Mouse (Mus musculus) hindbrain, postnatal 0 days (tissue): Measurements from ENCODE around the gene Zeb2. TPM values are rescaled to one million over a fixed set of nuclear protein-coding genes. Genes with fewer than 3 reads are reported as not detected.
"Not testable (repeated sequence)": the region's sequence is repeated elsewhere in the genome, so short reads cannot be mapped to it uniquely, and the experiment has no call there.

Experiments
- ATAC-seq: fragments of 200-750 bp; cut with Nextera tagmentation; 2 replicates; pipeline ENCODE4 v1.8.0; 2017; ENCODE audit warnings: mild to moderate bottlenecking, moderate TSS enrichment, moderate library complexity
- DNase-seq: peaks from one replicate; pipeline ENCODE4 v3.0.0-alpha.2; 2015; ENCODE audit warnings: low spot score
- H3K27ac ChIP-seq: fragments of 300-500 bp; sonication (generic); 2 replicates; pipeline ENCODE4 v1.5.1; 2014; ENCODE audit warnings: mild to moderate bottlenecking
- H3K27me3 ChIP-seq: fragments of 300-500 bp; sonication (generic); 2 replicates; pipeline ENCODE4 v1.6.1; 2014; ENCODE audit warnings: low read length, mixed read lengths; ENCODE audit not compliant: insufficient read depth
- H3K36me3 ChIP-seq: fragments of 300-500 bp; sonication (generic); 2 replicates; pipeline ENCODE4 v1.6.1; 2014; ENCODE audit warnings: low read length, mixed read lengths; ENCODE audit not compliant: insufficient read depth
- H3K4me1 ChIP-seq: fragments of 300-500 bp; sonication (generic); 2 replicates; pipeline ENCODE4 v1.6.1; 2014; ENCODE audit warnings: antibody characterized with exemption, low read length, mixed read lengths; ENCODE audit not compliant: insufficient read depth
- H3K4me2 ChIP-seq: fragments of 300-500 bp; sonication (generic); 2 replicates; pipeline ENCODE4 v1.6.1; 2014; ENCODE audit warnings: low read depth, mild to moderate bottlenecking, low read length, moderate library complexity, mixed read lengths
- H3K4me3 ChIP-seq: fragments of 300-500 bp; sonication (generic); 2 replicates; pipeline ENCODE4 v1.5.1; 2014; ENCODE audit warnings: low read length
- H3K9ac ChIP-seq: fragments of 300-500 bp; sonication (generic); replicated peaks from 2 replicates; pipeline ENCODE4 v1.6.1; 2014; ENCODE audit warnings: mild to moderate bottlenecking, low read length, moderate library complexity, mixed read lengths
- H3K9me3 ChIP-seq: fragments of 300-500 bp; sonication (generic); 2 replicates; pipeline ENCODE4 v1.6.1; 2016; ENCODE audit warnings: low read length, mixed read lengths
- CTCF ChIP-seq: IDR thresholded peaks from 2 replicates; pipeline ENCODE4 v1.5.1; 2016; ENCODE audit warnings: antibody characterized with exemption, control low read depth, low read depth
- WGBS: fragments of 180-500 bp; shearing (Covaris S2); extraction: QIAGEN DNeasy Blood & Tissue Kit; methylation state at CpG from one replicate; pipeline ENCODE4 v1.1.7; 2014; 5-methylcytosine and 5-hydroxymethylcytosine counted together
- polyA plus RNA-seq: library from polyadenylated mRNA; unstranded; fragments of >200 nt; fragmentation: Nextera tagmentation; extraction: Ambion mirVana; gene quantifications from 2 replicates; pipeline ENCODE4 v1.2.1, GENCODE M21; 2015
- total RNA-seq: library from RNA; depleted of rRNA; stranded (reverse); fragments of >200 nt; gene quantifications from 2 replicates; pipeline ENCODE4 v1.2.3, GENCODE M21; 2014

Zeb2 gene
- total and polyA plus RNA-seq, 2 experiments from 2014 or later, result 21.4 to 52.0 TPM

DNA sequence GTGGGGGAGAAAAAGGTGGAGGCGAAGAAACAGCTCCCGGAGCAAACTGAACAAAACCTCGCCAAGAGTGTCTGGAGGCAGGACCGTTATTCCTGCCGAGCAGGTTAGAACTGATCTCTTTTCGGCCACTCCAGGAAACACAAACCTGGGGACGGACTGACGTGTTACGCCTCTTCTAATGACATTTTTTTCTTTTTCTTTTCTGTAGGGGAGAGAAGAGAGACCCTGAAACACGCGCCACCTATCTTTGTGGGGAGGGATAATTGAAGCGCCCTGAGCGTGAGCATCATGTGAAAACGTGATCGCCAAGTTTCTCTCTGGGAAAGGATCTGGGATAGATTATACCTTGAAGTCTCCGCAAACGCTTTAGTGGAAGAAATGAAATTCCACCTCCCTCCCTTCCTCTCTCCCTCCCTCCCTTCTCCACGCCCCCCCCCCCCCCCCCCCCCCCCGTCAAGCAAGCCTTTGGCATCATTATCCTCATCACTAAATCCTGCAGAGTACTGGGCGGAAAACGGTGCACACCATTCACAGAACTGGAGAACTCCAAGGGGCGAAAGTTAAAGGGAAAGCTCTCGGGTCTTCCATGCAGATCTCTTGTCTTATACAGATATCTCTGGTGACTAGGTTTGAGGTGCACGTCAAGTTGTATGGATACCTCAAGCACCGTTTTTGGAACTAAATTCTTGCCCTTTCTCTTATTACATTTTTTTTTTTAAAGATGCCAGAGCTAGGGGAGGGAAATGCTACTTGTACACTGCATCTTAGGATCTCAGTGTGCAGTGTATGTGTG lies 4.1 kb downstream of the Zeb2 start:
- Histone ChIP-seq H3K4me2 (peak overlapping the region; percentile 76), H3K36me3 (no peaks in the 10 kb centered on the region), H3K27me3 (no peaks in the 10 kb centered on the region), H3K4me1 (no peaks in the 10 kb centered on the region), H3K4me3 (peak overlapping the region; percentile 82), H3K9ac (peak overlapping the region; percentile 56), H3K9me3 (no peaks in the 10 kb centered on the region), H3K27ac (peak overlapping the region; percentile 70)
- ATAC-seq (peak; percentile 21; the same call in 1 of the 2 replicates), DNase-seq (peak; percentile 81)
- TF ChIP-seq CTCF, result peak; percentile 70
- WGBS, result under 1% methylated on average over 23 of the region's 25 CpGs

DNA sequence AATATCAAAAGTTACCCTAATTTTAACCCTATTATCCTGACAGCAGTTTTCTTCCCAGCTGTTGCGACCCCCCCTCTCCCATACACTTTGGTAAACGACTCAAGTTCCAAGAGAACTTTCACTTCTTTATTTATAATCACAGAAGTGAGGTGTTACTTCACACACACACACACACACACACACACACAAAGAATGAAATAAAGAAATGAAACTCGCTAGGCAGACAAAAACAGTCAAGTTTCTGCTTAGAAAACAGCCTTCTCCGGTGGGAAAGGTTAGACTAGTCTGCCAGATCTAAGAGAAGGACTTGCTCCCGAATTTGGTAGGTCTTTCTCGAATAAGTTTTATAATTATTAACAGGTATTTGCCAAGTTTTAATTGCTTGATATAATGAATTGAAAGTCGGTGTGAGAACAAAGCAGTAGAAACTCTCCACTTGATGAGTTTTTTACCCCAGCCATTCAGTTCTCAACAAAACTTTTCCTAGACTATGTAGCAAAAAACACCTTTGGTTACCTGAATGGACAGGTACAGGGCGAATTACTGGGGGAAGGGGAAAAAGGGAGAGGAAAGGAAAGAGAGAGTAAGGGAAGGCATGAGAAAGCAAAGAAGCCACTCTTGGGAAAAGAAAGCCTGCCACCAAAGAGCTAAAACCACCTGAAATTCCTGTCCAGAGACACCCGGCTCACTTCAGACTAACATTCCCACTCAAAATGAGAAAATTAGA lies 5.0 kb downstream of the Zeb2 start:
- DNase-seq (no peak), ATAC-seq (no peak)
- Histone ChIP-seq H3K4me2 (peak overlapping the region; percentile 76), H3K36me3 (no peaks in the 10 kb centered on the region), H3K4me1 (no peaks in the 10 kb centered on the region), H3K4me3 (peak overlapping the region; percentile 82), H3K27ac (peak overlapping the region; percentile 70), H3K9me3 (no peaks in the 10 kb centered on the region), H3K9ac (peak overlapping the region; percentile 56), H3K27me3 (no peaks in the 10 kb centered on the region)
- 6% methylated on average over 9 of the region's 9 CpGs for WGBS
- TF ChIP-seq CTCF, result no peak

DNA sequence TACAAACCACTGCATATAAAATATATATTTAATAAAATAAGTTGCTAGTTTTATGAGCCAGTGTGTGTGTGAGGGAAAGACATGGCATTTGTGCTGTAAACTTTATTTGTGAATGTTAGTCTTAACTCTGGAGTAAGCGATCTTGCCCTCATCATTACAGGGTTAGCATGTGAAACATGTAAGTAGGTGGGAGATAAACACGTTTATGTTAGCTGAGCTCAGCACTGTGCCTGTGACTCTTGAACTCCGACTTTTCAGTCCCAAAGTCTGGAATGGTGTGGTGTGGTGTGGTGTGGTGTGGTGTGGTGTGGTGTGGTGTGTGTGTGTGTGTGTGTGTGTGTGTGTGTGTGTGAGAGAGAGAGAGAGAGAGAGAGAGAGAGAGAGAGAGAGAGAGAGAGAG lies 5.6 kb downstream of the Zeb2 start:
- H3K4me2 ChIP-seq, result peak overlapping the region; percentile 76
- H3K9ac ChIP-seq, result peak overlapping the region; percentile 83
- not testable (repeated sequence) for H3K27me3 ChIP-seq, DNase-seq, H3K9me3 ChIP-seq, ATAC-seq, H3K4me1 ChIP-seq, H3K36me3 ChIP-seq
- WGBS, result 6% methylated on average over 3 of the region's 3 CpGs
- peak overlapping the region; percentile 96; the same call in 1 of the 2 replicates for H3K27ac ChIP-seq
- H3K4me3 ChIP-seq, result peak overlapping the region; percentile 82

DNA sequence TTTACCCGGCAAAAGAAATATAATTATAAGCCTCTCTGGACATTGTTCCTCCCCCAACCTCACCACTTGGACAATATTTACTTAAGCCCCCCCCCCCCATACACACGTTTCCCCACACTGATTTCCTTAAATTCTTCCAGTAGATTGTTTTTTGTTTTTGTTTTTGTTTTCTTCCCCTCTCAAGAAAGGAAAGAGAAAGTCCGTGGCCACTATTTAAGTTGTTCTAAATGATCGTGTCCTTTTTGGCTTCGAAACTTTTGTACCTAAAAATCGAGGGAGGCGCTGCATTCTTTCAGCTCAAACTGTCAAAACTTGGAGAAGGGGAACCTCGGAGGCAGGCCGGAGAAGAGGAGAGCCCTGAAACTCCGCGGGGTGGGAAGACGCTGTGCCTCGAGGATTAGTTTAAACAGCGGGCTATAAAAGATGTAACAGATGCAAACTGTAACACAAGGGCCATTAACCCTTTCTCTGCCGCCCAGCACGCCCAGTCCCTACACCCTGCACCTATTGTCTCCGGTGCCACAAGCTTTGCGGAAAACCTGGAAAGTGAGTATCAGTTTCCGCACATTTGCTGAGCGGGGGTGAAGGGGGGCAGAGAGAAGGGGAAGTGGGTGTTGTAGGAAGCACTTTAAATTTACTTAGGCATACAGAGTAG lies 6.3 kb downstream of the Zeb2 start:
- DNase-seq, result peak; percentile 67
- no peak for TF ChIP-seq CTCF
- no peaks in the 10 kb centered on the region for H3K9me3 ChIP-seq
- peak overlapping the region; percentile 82 for H3K4me3 ChIP-seq
- no peaks in the 10 kb centered on the region for H3K36me3 ChIP-seq
- H3K9ac ChIP-seq, result peak overlapping the region; percentile 83
- peak overlapping the region; percentile 96 for H3K27ac ChIP-seq
- 2% methylated on average over 20 of the region's 20 CpGs for WGBS
- no peaks in the 10 kb centered on the region for H3K27me3 ChIP-seq
- ATAC-seq, result no peak
- H3K4me2 ChIP-seq, result peak overlapping the region; percentile 76
- 0 out of 2 replicates have a peak, but pooled peaks cover 5% of the 10 kb centered on the region for H3K4me1 ChIP-seq

DNA sequence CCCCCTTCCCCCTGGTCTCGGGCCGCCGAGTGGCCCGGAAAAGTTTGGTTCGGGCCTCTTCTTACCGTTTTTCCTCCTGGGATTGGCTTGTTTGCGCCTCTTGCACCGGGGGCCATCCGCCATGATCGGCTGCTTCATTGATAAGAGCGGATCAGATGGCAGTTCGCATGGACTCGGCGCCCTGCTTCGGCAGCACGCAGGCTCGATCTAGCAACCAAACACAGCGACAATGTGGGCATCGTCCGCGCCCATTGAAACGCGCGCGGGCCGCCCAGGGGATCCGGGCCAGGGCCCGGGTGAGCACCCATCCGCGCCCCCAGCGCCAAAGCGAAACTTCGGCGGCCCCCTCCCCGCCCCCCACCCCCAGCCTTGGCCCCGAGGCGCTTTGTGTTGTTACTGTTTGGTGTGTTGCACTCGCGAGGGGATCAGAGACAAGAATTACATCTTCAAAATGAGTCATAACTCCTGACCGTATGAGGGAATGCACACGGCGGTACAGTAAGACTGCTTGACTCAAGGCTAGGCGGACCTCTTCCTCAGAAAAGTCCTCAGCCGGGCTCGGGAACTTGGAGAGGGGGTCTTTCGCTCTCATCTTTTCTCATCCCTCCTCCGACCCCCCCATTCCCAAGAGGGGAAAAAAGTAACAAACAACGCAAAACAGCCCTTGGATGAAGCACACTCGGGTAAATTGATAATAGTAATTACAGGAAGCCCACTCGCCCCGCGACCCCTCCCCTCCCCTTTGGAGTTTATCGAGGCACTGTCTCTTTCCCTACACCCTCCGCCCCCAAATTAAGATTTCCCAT lies 7.0 kb downstream of the Zeb2 start:
- ATAC-seq (peak; percentile 48), DNase-seq (peak; percentile 70)
- no peaks in the 10 kb centered on the region for H3K9me3 ChIP-seq
- no peak for TF ChIP-seq CTCF
- under 1% methylated on average over 53 of the region's 54 CpGs for WGBS
- 0 out of 2 replicates have a peak, but pooled peaks cover 5% of the 10 kb centered on the region for H3K4me1 ChIP-seq
- H3K36me3 ChIP-seq, result no peaks in the 10 kb centered on the region
- H3K9ac ChIP-seq, result peak overlapping the region; percentile 83
- no peaks in the 10 kb centered on the region for H3K27me3 ChIP-seq
- H3K4me2 ChIP-seq, result peak overlapping the region; percentile 76
- peak overlapping the region; percentile 96 for H3K27ac ChIP-seq
- H3K4me3 ChIP-seq, result peak overlapping the region; percentile 82
